Mouse (Mus musculus) gonadal fat pad, adult 2 months (tissue): ENCODE measurements around the gene Ccdc17. TPM values are rescaled to one million over a fixed set of nuclear protein-coding genes. Genes with fewer than 3 reads are reported as not detected.

Experiments used
- DNase-seq: peaks from one replicate; pipeline ENCODE4 v3.0.0-alpha.2; 2012; ENCODE audit warnings: low read depth
- polyA plus RNA-seq: library from polyadenylated mRNA; depleted of rRNA; stranded (reverse); fragments of >200 nt; gene quantifications from 2 replicates; pipeline ENCODE4 v1.2.3, GENCODE M21; 2012; rRNA removed

Gene Ccdc17
- polyA plus RNA-seq, 1 experiment = 20.0 TPM

DNA sequence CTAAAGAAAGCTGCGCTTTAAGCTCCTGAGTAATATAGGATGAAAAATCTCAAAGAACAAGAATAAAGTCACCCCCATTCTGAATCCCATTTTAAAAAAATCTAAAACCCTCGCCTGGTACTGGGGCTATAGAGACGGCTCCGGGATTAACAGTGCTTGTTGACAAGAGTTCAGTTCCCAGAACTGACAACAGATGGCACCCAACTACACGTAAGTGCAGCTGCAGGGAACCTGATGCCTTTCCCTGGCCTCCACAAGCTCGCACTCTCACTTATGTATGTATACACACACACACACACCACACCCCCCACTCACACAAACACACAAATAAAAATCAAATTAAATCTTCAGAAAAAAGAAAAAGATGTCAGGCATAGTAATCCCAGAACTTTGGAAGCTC lies 47.9 kb downstream of the Ccdc17 start:
- DNase-seq = no peak

DNA sequence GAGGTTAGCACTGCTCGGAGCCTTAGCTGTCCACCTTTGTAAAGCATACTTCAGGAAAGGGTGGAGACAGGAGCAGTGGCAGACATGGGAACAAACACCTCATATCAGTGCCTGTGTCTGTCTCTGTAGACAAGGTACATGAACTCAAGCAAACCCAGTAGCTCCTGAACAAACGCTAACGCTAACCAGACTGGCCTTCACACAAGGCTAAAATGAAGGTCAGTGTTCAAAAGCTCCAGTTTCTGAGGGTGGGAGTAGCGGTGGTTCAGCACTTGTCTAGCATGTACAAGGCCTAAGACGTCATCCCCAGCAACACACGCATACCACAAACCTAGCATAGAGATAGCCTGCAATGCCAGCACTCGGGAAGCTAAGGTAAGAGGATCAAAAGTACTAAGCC lies 49.2 kb downstream of the Ccdc17 start:
- DNase-seq = no peak

DNA sequence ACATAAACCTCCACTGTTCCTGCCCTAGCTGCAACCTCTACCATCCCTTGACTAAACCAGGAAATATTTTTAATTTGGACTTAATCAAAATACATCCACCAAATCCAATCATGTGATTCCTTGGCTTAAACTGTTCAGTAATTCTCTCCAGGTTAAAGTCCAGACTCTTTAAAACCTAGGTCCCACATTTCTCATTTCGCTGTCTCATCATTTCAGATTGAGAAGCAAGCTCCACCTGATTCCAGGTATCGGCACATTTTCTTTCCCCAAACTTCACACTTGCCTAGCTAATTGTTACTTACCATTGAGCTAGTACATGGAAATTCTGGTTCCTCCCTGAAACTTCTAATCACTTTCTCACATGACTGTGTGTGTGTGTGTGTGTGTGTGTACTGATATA lies 53.0 kb downstream of the Ccdc17 start:
- DNase-seq = no peak

Other genes with a start within 250 kb of the Ccdc17 start
- gene Mast2, start 132.5 kb upstream of the Ccdc17 start, polyA plus RNA-seq = 42.0 and 43.6 TPM in 2 replicates
- gene Ipp, start 89.1 kb upstream of the Ccdc17 start, polyA plus RNA-seq = 3.5 and 4.6 TPM in 2 replicates
- 4.6 and 6.6 TPM in 2 replicates for gene Tmem69, start 40.7 kb upstream of the Ccdc17 start, polyA plus RNA-seq
- 48.8 and 49.0 TPM in 2 replicates for gene Gpbp1l1, start 39.0 kb upstream of the Ccdc17 start, polyA plus RNA-seq
- 3.8 and 4.4 TPM in 2 replicates for gene Nasp, start 31.3 kb downstream of the Ccdc17 start, polyA plus RNA-seq
- gene Akr1a1, start 55.0 kb downstream of the Ccdc17 start, polyA plus RNA-seq = 1,043 and 1,056 TPM in 2 replicates
- 253 and 263 TPM in 2 replicates for gene Prdx1, start 88.9 kb downstream of the Ccdc17 start, polyA plus RNA-seq
- gene Mmachc, start 111.8 kb downstream of the Ccdc17 start, polyA plus RNA-seq = 21.9 and 22.1 TPM in 2 replicates
- gene Ccdc163, start 111.9 kb downstream of the Ccdc17 start, polyA plus RNA-seq = 21.3 and 25.8 TPM in 2 replicates
- 12.7 and 12.8 TPM in 2 replicates for gene Tesk2, start 124.3 kb downstream of the Ccdc17 start, polyA plus RNA-seq
- gene Toe1, start 211.0 kb downstream of the Ccdc17 start, polyA plus RNA-seq = 61.8 and 66.3 TPM in 2 replicates
- gene Mutyh, start 211.1 kb downstream of the Ccdc17 start, polyA plus RNA-seq = 9.9 and 16.2 TPM in 2 replicates
- gene Hpdl, start 225.1 kb downstream of the Ccdc17 start, polyA plus RNA-seq = 65.7 and 74.3 TPM in 2 replicates